Mouse (Mus musculus) intestine, embryonic 16.5 days (tissue): ENCODE results near the gene Wdr70. TPM values are rescaled to one million over a fixed set of nuclear protein-coding genes. Genes with fewer than 3 reads are reported as not detected.

Experiments
- ATAC-seq: fragments of 200-750 bp; cut with Nextera tagmentation; 2 replicates; pipeline ENCODE4 v1.8.0; 2017; ENCODE audit warnings: moderate TSS enrichment, moderate library complexity
- H3K27ac ChIP-seq: fragments of 300-500 bp; sonication (generic); 2 replicates; pipeline ENCODE4 v1.5.1; 2014; ENCODE audit warnings: mild to moderate bottlenecking, low read length
- H3K27me3 ChIP-seq: fragments of 300-500 bp; sonication (generic); replicated peaks from 2 replicates; pipeline ENCODE4 v1.6.1; 2014; ENCODE audit warnings: low read length, control low read depth, mixed read lengths; ENCODE audit not compliant: control insufficient read depth, insufficient read depth
- H3K36me3 ChIP-seq: fragments of 300-500 bp; sonication (generic); 2 replicates; pipeline ENCODE4 v1.6.1; 2014; ENCODE audit warnings: low read length, control low read depth; ENCODE audit not compliant: control insufficient read depth, insufficient read depth
- H3K4me1 ChIP-seq: fragments of 300-500 bp; sonication (generic); 2 replicates; pipeline ENCODE4 v1.6.1; 2014; ENCODE audit warnings: low read length, control low read depth, mixed read lengths; ENCODE audit not compliant: control insufficient read depth, insufficient read depth
- H3K4me2 ChIP-seq: fragments of 300-500 bp; sonication (generic); 2 replicates; pipeline ENCODE4 v1.6.1; 2014; ENCODE audit warnings: low read depth, low read length, control low read depth
- H3K4me3 ChIP-seq: fragments of 300-500 bp; sonication (generic); 2 replicates; pipeline ENCODE4 v1.5.1; 2014; ENCODE audit warnings: mild to moderate bottlenecking, low read length
- H3K9ac ChIP-seq: fragments of 300-500 bp; sonication (generic); 2 replicates; pipeline ENCODE4 v1.6.1; 2014; ENCODE audit warnings: low read depth, low read length
- H3K9me3 ChIP-seq: fragments of 300-500 bp; sonication (generic); 2 replicates; pipeline ENCODE4 v1.6.1; 2016; ENCODE audit warnings: low read length, control low read depth; ENCODE audit not compliant: control insufficient read depth
- WGBS: fragments of 180-500 bp; shearing (Covaris S2); extraction: QIAGEN DNeasy Blood & Tissue Kit; methylation state at CpG from one replicate; pipeline ENCODE4 v1.1.7; 2014; 5-methylcytosine and 5-hydroxymethylcytosine counted together
- polyA plus RNA-seq: library from polyadenylated mRNA; unstranded; fragments of >200 nt; fragmentation: Nextera tagmentation; extraction: Ambion mirVana; gene quantifications from 2 replicates; pipeline ENCODE4 v1.2.1, GENCODE M21; 2015

Wdr70 gene
- polyA plus RNA-seq, 1 experiment from 2014 or later: 42.8 TPM

DNA sequence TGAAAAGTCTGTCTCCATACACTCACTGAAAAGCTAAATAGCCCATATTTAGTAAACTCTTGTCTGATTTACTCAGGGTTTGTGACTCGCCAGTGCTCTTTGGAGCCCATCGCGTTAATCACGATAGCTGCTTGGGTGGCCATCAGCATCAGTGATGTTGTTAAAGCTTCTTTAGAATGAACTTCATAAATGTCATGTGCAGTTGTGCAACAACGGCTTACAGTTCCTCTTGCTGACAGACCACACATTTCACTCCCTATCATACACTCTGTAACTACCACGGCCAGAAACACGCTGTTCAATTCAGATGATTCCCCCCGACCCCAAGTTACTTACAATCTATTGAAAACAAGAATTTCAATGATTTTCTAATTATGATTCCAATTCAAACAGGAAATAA lies 95.2 kb downstream of the Wdr70 start:
- H3K4me2 ChIP-seq: no peak overlapping the region
- no peaks in the 10 kb centered on the region for H3K9me3 ChIP-seq
- WGBS: 59% methylated on average over 8 of the region's 8 CpGs
- no peak overlapping the region for H3K9ac ChIP-seq
- H3K4me1 ChIP-seq: no peaks in the 10 kb centered on the region
- H3K27me3 ChIP-seq: no peaks in the 10 kb centered on the region
- H3K4me3 ChIP-seq: no peak overlapping the region
- no peak overlapping the region for H3K27ac ChIP-seq
- no peaks in the 10 kb centered on the region for H3K36me3 ChIP-seq
- no peak for ATAC-seq

DNA sequence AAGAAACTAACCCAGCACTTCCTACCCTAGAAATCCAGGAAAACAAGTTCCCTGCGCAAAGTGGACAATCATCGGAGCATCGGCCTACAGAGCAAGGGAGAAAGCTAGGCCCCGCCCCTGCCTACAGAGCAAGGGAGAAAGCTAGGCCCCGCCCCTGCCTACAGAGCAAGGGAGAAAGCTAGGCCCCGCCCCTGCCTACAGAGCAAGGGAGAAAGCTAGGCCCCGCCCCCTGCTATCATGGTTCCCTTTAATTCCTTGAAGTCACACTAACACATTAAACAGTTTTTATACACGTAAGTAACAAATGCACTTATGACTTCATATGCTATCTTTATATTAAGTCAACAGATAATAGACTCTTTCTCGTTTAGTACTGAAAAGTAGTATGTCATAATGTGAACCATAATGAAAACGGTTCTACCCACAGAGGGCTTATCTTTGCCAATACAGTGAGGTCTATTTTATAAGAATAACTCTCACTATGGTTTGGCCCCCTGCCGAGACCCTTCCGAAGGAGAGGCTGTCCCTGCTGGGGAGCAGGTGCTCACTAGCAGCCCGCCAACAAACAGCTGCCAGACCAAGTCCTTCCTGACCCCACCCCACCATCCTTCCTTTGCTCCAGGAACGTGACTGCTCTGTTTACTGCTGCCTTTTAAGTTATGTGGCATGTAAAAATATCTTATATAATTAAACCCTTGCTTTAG lies 100.0 kb downstream of the Wdr70 start:
- Histone ChIP-seq H3K4me2 (no peak overlapping the region), H3K36me3 (no peaks in the 10 kb centered on the region), H3K27me3 (no peaks in the 10 kb centered on the region), H3K9ac (no peak overlapping the region), H3K9me3 (no peaks in the 10 kb centered on the region), H3K4me3 (no peak overlapping the region), H3K4me1 (no peaks in the 10 kb centered on the region), H3K27ac (no peak overlapping the region)
- 72% methylated on average over 14 of the region's 14 CpGs for WGBS
- ATAC-seq: no peak

DNA sequence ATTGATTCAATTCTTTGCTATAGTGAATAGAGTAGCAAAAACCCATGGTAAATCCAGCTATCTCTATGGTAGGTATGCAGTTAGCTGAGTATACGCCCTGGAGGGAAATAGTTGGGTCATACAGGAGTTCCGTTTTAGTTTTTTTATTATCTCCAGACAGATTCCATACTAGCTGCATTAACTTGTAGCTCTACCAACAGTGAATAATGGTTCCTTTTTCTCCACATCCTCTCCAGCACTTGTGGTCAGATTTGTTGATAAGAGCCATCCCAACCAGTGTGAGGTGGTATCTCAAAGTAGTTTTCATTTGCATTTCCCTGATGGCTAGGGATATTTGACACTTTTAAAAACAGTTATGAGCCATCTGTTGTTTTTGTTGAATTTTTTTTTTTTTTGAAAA lies 100.9 kb downstream of the Wdr70 start:
- H3K9me3 ChIP-seq: no peaks in the 10 kb centered on the region
- H3K4me1 ChIP-seq: no peaks in the 10 kb centered on the region
- no peak overlapping the region for H3K4me3 ChIP-seq
- H3K9ac ChIP-seq: no peak overlapping the region
- 83% methylated on average over 2 of the region's 2 CpGs for whole genome bisulfite sequencing
- no peak for ATAC-seq
- no peaks in the 10 kb centered on the region for H3K27me3 ChIP-seq
- H3K36me3 ChIP-seq: no peaks in the 10 kb centered on the region
- no peak overlapping the region for H3K27ac ChIP-seq
- H3K4me2 ChIP-seq: no peak overlapping the region

DNA sequence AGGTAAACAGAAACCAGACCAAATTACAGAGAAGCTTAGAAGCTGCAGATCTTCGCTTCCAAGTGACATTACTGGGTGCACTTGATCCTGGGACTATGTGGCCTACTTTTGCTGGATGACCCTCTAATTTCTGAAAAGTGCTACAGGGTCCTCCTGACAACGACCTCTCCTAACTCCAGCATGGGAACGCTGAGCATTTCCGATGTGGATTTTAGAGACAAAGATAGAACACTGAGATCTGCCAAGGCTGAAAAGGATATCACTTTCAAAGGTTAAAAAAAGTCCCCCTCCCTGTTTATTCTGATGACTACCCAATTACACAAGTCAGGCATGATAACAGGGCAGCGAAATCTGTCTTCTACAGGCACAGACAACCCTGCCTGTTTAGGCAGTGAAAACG lies 105.3 kb downstream of the Wdr70 start:
- H3K36me3 ChIP-seq: no peaks in the 10 kb centered on the region
- H3K9me3 ChIP-seq: no peaks in the 10 kb centered on the region
- H3K4me2 ChIP-seq: no peak overlapping the region
- no peaks in the 10 kb centered on the region for H3K4me1 ChIP-seq
- no peak overlapping the region for H3K27ac ChIP-seq
- H3K27me3 ChIP-seq: no peaks in the 10 kb centered on the region
- H3K4me3 ChIP-seq: no peak overlapping the region
- WGBS: 75% methylated on average over 6 of the region's 6 CpGs
- H3K9ac ChIP-seq: no peak overlapping the region
- ATAC-seq: no peak

DNA sequence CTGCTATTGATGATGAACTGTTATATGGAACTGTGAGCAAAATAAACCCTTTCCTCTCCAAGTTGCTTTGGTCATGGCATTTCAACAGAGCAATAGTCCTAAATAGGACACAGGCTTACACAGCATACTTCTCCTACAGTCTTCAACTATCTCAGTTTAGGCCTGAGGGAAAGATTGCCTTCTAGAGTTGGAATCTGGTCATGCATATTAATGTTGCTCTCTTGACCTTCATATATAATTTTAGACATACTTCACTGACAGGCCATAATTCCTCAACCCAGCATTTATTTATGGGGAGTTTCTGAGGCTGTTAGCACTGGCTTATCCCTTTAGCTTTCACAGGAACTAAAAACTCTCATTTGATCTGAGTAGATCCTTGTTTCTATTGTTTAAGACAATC lies 108.9 kb downstream of the Wdr70 start:
- Histone ChIP-seq H3K4me2 (no peak overlapping the region), H3K4me3 (no peak overlapping the region), H3K4me1 (no peaks in the 10 kb centered on the region), H3K9me3 (no peaks in the 10 kb centered on the region), H3K27me3 (no peaks in the 10 kb centered on the region), H3K36me3 (no peaks in the 10 kb centered on the region), H3K9ac (no peak overlapping the region), H3K27ac (no peak overlapping the region)
- ATAC-seq: no peak

DNA sequence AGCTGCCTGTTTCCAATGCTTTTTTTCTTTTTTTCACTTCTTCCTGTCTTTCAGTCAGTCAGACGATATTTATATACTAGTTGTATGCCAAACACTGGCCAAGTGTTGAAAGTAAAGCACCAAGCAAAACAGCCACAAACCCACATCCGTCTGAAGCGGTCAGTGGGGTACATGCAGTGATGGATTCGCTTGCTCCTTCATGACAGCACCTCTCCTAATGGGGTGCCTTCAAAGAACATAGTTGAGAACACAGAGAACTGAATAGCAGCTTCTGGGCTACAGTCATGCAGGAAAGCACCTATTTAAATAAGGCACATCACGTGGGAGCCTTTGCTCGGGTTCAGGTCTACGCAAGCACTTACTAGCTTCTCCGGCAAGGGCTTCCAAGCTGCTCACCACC lies 111.6 kb downstream of the Wdr70 start:
- Histone ChIP-seq H3K27me3 (no peaks in the 10 kb centered on the region), H3K4me2 (no peak overlapping the region), H3K4me3 (no peak overlapping the region), H3K4me1 (no peaks in the 10 kb centered on the region), H3K9ac (no peak overlapping the region), H3K27ac (no peak overlapping the region), H3K9me3 (no peaks in the 10 kb centered on the region), H3K36me3 (no peaks in the 10 kb centered on the region)
- no peak for ATAC-seq
- WGBS: 95% methylated on average over 8 of the region's 8 CpGs

DNA sequence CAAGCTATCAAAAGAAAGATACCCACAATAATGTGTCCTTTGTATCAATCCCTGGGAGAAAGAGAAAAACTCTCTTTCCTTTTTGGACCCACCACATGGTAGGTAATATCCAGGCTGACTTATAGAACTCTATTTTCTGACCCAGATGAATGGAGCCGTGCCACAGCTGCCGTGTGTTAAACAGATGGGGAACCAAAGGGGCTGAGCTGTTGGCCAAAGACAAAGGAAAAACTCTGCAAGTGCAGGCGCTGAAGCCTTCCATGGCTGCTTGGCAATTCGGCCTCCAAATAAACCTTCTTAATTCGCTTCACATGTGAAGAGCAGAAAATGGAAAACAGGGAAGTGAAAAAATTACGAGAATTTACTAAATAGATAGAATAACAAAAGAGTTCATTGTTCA lies 112.7 kb downstream of the Wdr70 start:
- Histone ChIP-seq H3K9ac (no peak overlapping the region), H3K27ac (no peak overlapping the region), H3K4me3 (no peak overlapping the region), H3K36me3 (no peaks in the 10 kb centered on the region), H3K4me2 (no peak overlapping the region), H3K9me3 (no peaks in the 10 kb centered on the region), H3K27me3 (no peaks in the 10 kb centered on the region), H3K4me1 (no peaks in the 10 kb centered on the region)
- 61% methylated on average over 6 of the region's 6 CpGs for WGBS
- ATAC-seq: no peak

DNA sequence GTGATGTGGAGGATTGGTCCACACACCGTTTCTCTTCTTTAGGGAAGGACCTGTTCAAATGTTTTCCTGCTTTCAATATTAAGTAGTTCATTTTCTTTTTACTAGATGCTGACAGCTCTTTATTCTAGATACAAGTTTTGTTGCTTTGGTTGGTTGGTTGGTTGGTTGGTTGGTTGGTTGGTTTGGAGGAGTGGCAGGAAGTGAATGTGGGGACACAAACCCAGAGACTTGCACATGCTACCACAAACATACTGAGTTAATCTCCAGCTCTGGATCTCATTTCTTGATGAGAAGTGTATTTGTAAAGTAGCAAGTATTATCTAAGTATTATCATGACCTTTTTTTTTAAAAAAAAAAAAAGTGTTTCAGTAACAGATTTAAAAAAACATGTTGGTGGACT lies 120.4 kb downstream of the Wdr70 start:
- H3K4me3 ChIP-seq: no peak overlapping the region
- H3K27ac ChIP-seq: no peak overlapping the region
- H3K9ac ChIP-seq: no peak overlapping the region
- H3K36me3 ChIP-seq: no peaks in the 10 kb centered on the region
- no peaks in the 10 kb centered on the region for H3K9me3 ChIP-seq
- WGBS: 89% methylated on average over 1 of the region's 1 CpGs
- H3K4me1 ChIP-seq: no peaks in the 10 kb centered on the region
- no peak overlapping the region for H3K4me2 ChIP-seq
- H3K27me3 ChIP-seq: no peaks in the 10 kb centered on the region
- ATAC-seq: no peak

DNA sequence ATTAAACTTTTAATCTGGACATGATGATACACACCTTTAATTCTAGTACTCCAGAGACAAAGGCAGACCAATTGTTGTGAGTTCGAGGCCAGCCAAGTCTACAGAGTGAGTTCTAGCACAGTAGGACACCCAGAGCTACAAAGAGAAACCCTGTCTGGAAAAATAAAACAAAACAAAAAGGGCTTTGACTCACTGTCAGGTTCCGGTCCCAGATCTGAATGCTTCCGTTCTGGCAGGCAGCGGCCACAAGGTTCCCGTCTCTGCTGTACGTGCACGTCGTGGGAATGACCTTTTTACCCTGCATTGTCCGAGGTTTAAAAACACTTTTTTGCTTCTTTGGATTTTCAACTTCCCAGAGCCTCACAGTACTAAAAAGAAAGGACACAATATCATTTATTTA lies 122.2 kb downstream of the Wdr70 start:
- ATAC-seq: no peak
- 68% methylated on average over 9 of the region's 9 CpGs for WGBS
- H3K4me2 ChIP-seq: no peak overlapping the region
- H3K36me3 ChIP-seq: no peaks in the 10 kb centered on the region
- H3K4me1 ChIP-seq: no peaks in the 10 kb centered on the region
- H3K9me3 ChIP-seq: no peaks in the 10 kb centered on the region
- H3K27ac ChIP-seq: no peak overlapping the region
- H3K27me3 ChIP-seq: no peaks in the 10 kb centered on the region
- H3K9ac ChIP-seq: no peak overlapping the region
- H3K4me3 ChIP-seq: no peak overlapping the region

DNA sequence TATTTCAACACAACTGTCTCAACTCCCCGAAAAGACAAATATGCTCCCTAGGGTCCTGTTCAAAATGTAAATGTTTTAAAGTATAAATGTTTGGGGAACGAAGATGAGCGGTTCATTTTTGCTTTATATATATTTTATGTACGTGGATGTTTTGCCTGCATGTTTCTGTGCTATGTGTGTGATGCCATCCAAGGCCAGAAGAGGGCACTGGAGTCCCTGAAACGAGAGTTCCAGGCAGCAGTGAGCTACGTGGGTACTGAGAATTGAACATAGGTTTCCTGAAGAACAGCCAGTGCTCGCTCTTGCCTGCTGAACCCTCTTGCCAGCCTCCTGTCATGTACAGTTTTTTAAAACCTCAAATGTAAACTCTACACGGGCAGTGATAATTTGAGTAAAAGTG lies 124.6 kb downstream of the Wdr70 start:
- H3K4me1 ChIP-seq: no peaks in the 10 kb centered on the region
- no peak overlapping the region for H3K4me2 ChIP-seq
- ATAC-seq: no peak
- H3K9ac ChIP-seq: no peak overlapping the region
- 72% methylated on average over 8 of the region's 8 CpGs for WGBS
- H3K27me3 ChIP-seq: no peaks in the 10 kb centered on the region
- H3K4me3 ChIP-seq: no peak overlapping the region
- H3K9me3 ChIP-seq: no peaks in the 10 kb centered on the region
- H3K36me3 ChIP-seq: no peaks in the 10 kb centered on the region
- H3K27ac ChIP-seq: no peak overlapping the region
